Mouse (Mus musculus) mouse trophoblast stem cell (cell line): Measurements from ENCODE around the gene Rps11.
"Not testable (repeated sequence)": the region's sequence is repeated elsewhere in the genome, so short reads cannot be mapped to it uniquely, and the experiment has no call there.

Experiments used
- in situ Hi-C, 2 experiments: fragments of 300-500 bp; cut with MseI, MboI; formaldehyde crosslinking; loops; 2 replicates in 1 of 2; 3 replicates in 1 of 2; pipeline ENCODE4 v1.15.1; 2025

Rps11 gene

GRCm38 (mm10) chr7:45133446-45134159 is 9.4 kb upstream of the Rps11 start:
- in situ Hi-C loops = no loop called here

- in situ Hi-C loops = no loop called here
Observed at GRCm38 (mm10) chr7:45131850-45132249, 7.6 kb upstream of the Rps11 start.

GRCm38 (mm10) chr7:45129776-45130512 is 5.7 kb upstream of the Rps11 start:
- in situ Hi-C loops = no loop called here

- in situ Hi-C loops = no loop called here
Observed at GRCm38 (mm10) chr7:45129318-45129717, 5.1 kb upstream of the Rps11 start.

- in situ Hi-C loops = no loop called here
Observed at GRCm38 (mm10) chr7:45128624-45129246, 4.5 kb upstream of the Rps11 start, which contains the start of gene Rpl13a. TSS of gene Rpl13a (minus strand) at chr7:45128761.

GRCm38 (mm10) chr7:45127700-45128224 is 3.5 kb upstream of the Rps11 start:
- in situ Hi-C loops = no loop called here

GRCm38 (mm10) chr7:45126844-45127699 is 2.8 kb upstream of the Rps11 start:
- in situ Hi-C loops = no loop called here

GRCm38 (mm10) chr7:45126147-45126843 is 2.1 kb upstream of the Rps11 start:
- in situ Hi-C loops = no loop called here

- in situ Hi-C loops = not testable (repeated sequence)
Observed at GRCm38 (mm10) chr7:45125649-45126048, 1.4 kb upstream of the Rps11 start.

- in situ Hi-C loops = no loop called here
Observed at GRCm38 (mm10) chr7:45125144-45125600, 933 bp upstream of the Rps11 start.

GRCm38 (mm10) chr7:45123186-45123570 is 1.1 kb downstream of the Rps11 start:
- in situ Hi-C loops = no loop called here

- in situ Hi-C loops = no loop called here
Observed at GRCm38 (mm10) chr7:45122561-45123185, 1.6 kb downstream of the Rps11 start.

- in situ Hi-C loops = no loop called here
Observed at GRCm38 (mm10) chr7:45121966-45122365, 2.3 kb downstream of the Rps11 start.

GRCm38 (mm10) chr7:45121404-45121803 is 2.8 kb downstream of the Rps11 start:
- in situ Hi-C loops = no loop called here

GRCm38 (mm10) chr7:45119780-45120709 is 4.2 kb downstream of the Rps11 start:
- in situ Hi-C loops = no loop called here

GRCm38 (mm10) chr7:45118336-45118735 is 5.9 kb downstream of the Rps11 start:
- in situ Hi-C loops = no loop called here

- in situ Hi-C loops = no loop called here
Observed at GRCm38 (mm10) chr7:45117566-45117965, 6.7 kb downstream of the Rps11 start.

- in situ Hi-C loops = no loop called here
Observed at GRCm38 (mm10) chr7:45113476-45113875, 10.8 kb downstream of the Rps11 start.

- in situ Hi-C loops = no loop called here
Observed at GRCm38 (mm10) chr7:45112529-45112928, 11.7 kb downstream of the Rps11 start.
